Mouse (Mus musculus) neural tube, embryonic 12.5 days (tissue): ENCODE measurements around the gene Dbx1. TPM values are rescaled to one million over a fixed set of nuclear protein-coding genes. Genes with fewer than 3 reads are reported as not detected.

Source experiments
- ATAC-seq: fragments of 200-750 bp; cut with Nextera tagmentation; 2 replicates; pipeline ENCODE4 v1.8.0; 2017; ENCODE audit warnings: low read depth, mild to moderate bottlenecking, moderate TSS enrichment, moderate library complexity; ENCODE audit not compliant: low FRiP score
- H3K27ac ChIP-seq: fragments of 300-500 bp; sonication (generic); 2 replicates; pipeline ENCODE4 v1.5.1; 2016
- H3K27me3 ChIP-seq: fragments of 300-500 bp; sonication (generic); replicated peaks from 2 replicates; pipeline ENCODE4 v1.6.1; 2016; ENCODE audit warnings: mild to moderate bottlenecking
- H3K36me3 ChIP-seq: fragments of 300-500 bp; sonication (generic); 2 replicates; pipeline ENCODE4 v1.6.1; 2016; ENCODE audit warnings: mild to moderate bottlenecking
- H3K4me1 ChIP-seq: fragments of 300-500 bp; sonication (generic); 2 replicates; pipeline ENCODE4 v1.6.1; 2016
- H3K4me2 ChIP-seq: fragments of 300-500 bp; sonication (generic); replicated peaks from 2 replicates; pipeline ENCODE4 v1.6.1; 2016; ENCODE audit warnings: mild to moderate bottlenecking
- H3K4me3 ChIP-seq: fragments of 300-500 bp; sonication (generic); 2 replicates; pipeline ENCODE4 v1.5.1; 2016
- H3K9ac ChIP-seq: fragments of 300-500 bp; sonication (generic); 2 replicates; pipeline ENCODE4 v1.6.1; 2016; ENCODE audit warnings: mild to moderate bottlenecking
- H3K9me3 ChIP-seq: fragments of 300-500 bp; sonication (generic); 2 replicates; pipeline ENCODE4 v1.6.1; 2016; ENCODE audit warnings: mild to moderate bottlenecking
- WGBS: fragments of 180-500 bp; shearing (Covaris S2); methylation state at CpG from one replicate; pipeline ENCODE4 v1.1.7; 2016; 5-methylcytosine and 5-hydroxymethylcytosine counted together
- polyA plus RNA-seq: library from polyadenylated mRNA; unstranded; fragments of >200 nt; fragmentation: Nextera tagmentation; extraction: Ambion mirVana; gene quantifications from 2 replicates; pipeline ENCODE4 v1.2.1, GENCODE M21; 2016

The Dbx1 gene
- polyA plus RNA-seq, 1 experiment from 2014 or later: 13.1 TPM

GRCm38 (mm10) chr7:49638941-49639776 is 2.5 kb upstream of the Dbx1 start:
- H3K27ac ChIP-seq: no peak overlapping the region
- 0 out of 2 replicates have a peak overlapping the region, but pooled peaks have one; percentile 27 for H3K4me2 ChIP-seq
- peaks cover 13% of the 10 kb centered on the region; the same call in 1 of the 2 replicates for H3K4me1 ChIP-seq
- H3K36me3 ChIP-seq: no peaks in the 10 kb centered on the region
- no peak for ATAC-seq
- WGBS: under 1% methylated on average over 35 of the region's 35 CpGs
- peaks cover 97% of the 10 kb centered on the region for H3K27me3 ChIP-seq
- no peak overlapping the region for H3K4me3 ChIP-seq
- no peak overlapping the region for H3K9ac ChIP-seq
- H3K9me3 ChIP-seq: no peaks in the 10 kb centered on the region

GRCm38 (mm10) chr7:49637851-49638663 is 1.4 kb upstream of the Dbx1 start:
- Histone ChIP-seq H3K4me1 (peaks cover 22% of the 10 kb centered on the region; the same call in 1 of the 2 replicates), H3K27ac (no peak overlapping the region), H3K9me3 (no peaks in the 10 kb centered on the region), H3K27me3 (peaks cover 97% of the 10 kb centered on the region), H3K4me2 (no peak overlapping the region), H3K9ac (no peak overlapping the region), H3K4me3 (no peak overlapping the region), H3K36me3 (no peaks in the 10 kb centered on the region)
- WGBS: under 1% methylated on average over 21 of the region's 21 CpGs
- no peak for ATAC-seq

- 1% methylated on average over 9 of the region's 9 CpGs for WGBS
- Histone ChIP-seq H3K4me3 (no peak overlapping the region), H3K9me3 (no peaks in the 10 kb centered on the region), H3K4me1 (peaks cover 22% of the 10 kb centered on the region; the same call in 1 of the 2 replicates), H3K36me3 (no peaks in the 10 kb centered on the region), H3K4me2 (no peak overlapping the region), H3K27ac (no peak overlapping the region), H3K27me3 (peaks cover 97% of the 10 kb centered on the region), H3K9ac (no peak overlapping the region)
- no peak for ATAC-seq
Observed at GRCm38 (mm10) chr7:49637281-49637680, 632 bp upstream of the Dbx1 start.

GRCm38 (mm10) chr7:49635971-49636370 is 678 bp downstream of the Dbx1 start:
- Histone ChIP-seq H3K27ac (no peak overlapping the region), H3K4me2 (no peak overlapping the region)
- WGBS: under 1% methylated on average over 22 of the region's 22 CpGs

GRCm38 (mm10) chr7:49635074-49635621 is 1.5 kb downstream of the Dbx1 start:
- Histone ChIP-seq H3K9me3 (no peaks in the 10 kb centered on the region), H3K9ac (no peak overlapping the region), H3K4me3 (no peak overlapping the region), H3K27ac (no peak overlapping the region), H3K4me2 (peak overlapping the region; percentile 22; the same call in 1 of the 2 replicates), H3K4me1 (peaks cover 22% of the 10 kb centered on the region; the same call in 1 of the 2 replicates), H3K36me3 (no peaks in the 10 kb centered on the region), H3K27me3 (peaks cover 97% of the 10 kb centered on the region)
- ATAC-seq: peak; percentile 46
- WGBS: under 1% methylated on average over 35 of the region's 35 CpGs

More at GRCm38 (mm10) chr7:49635971-49636370, 678 bp downstream of the Dbx1 start:
- H3K27me3 ChIP-seq: peaks cover 97% of the 10 kb centered on the region
- no peak overlapping the region for H3K9ac ChIP-seq
- H3K4me1 ChIP-seq: peaks cover 22% of the 10 kb centered on the region; the same call in 1 of the 2 replicates
- H3K36me3 ChIP-seq: no peaks in the 10 kb centered on the region
- no peak for ATAC-seq
- H3K4me3 ChIP-seq: no peak overlapping the region
- H3K9me3 ChIP-seq: no peaks in the 10 kb centered on the region

- H3K27me3 ChIP-seq: peaks cover 97% of the 10 kb centered on the region
- H3K27ac ChIP-seq: no peak overlapping the region
- H3K9ac ChIP-seq: no peak overlapping the region
- H3K4me1 ChIP-seq: peaks cover 22% of the 10 kb centered on the region; the same call in 1 of the 2 replicates
- no peaks in the 10 kb centered on the region for H3K9me3 ChIP-seq
- peak; percentile 56; the same call in 1 of the 2 replicates for ATAC-seq
- no peaks in the 10 kb centered on the region for H3K36me3 ChIP-seq
- H3K4me3 ChIP-seq: no peak overlapping the region
- peak overlapping the region; percentile 46; the same call in 1 of the 2 replicates for H3K4me2 ChIP-seq
- under 1% methylated on average over 26 of the region's 26 CpGs for WGBS
Observed at GRCm38 (mm10) chr7:49634291-49635073, 2.2 kb downstream of the Dbx1 start.

- ATAC-seq: no peak
- Histone ChIP-seq H3K27me3 (peaks cover 97% of the 10 kb centered on the region), H3K9me3 (no peaks in the 10 kb centered on the region), H3K27ac (no peak overlapping the region), H3K4me2 (peak overlapping the region; percentile 46), H3K4me3 (peak overlapping the region; percentile 16; the same call in 1 of the 2 replicates), H3K4me1 (peaks cover 22% of the 10 kb centered on the region; the same call in 1 of the 2 replicates), H3K36me3 (no peaks in the 10 kb centered on the region), H3K9ac (no peak overlapping the region)
- under 1% methylated on average over 33 of the region's 33 CpGs for WGBS
Observed at GRCm38 (mm10) chr7:49633375-49633956, 3.2 kb downstream of the Dbx1 start.

GRCm38 (mm10) chr7:49632391-49632790 is 4.3 kb downstream of the Dbx1 start:
- Histone ChIP-seq H3K9me3 (no peaks in the 10 kb centered on the region), H3K4me3 (no peak overlapping the region; the same call in 1 of the 2 replicates), H3K27ac (no peak overlapping the region), H3K4me2 (peak overlapping the region; percentile 24; the same call in 1 of the 2 replicates), H3K36me3 (no peaks in the 10 kb centered on the region), H3K4me1 (peaks cover 22% of the 10 kb centered on the region; the same call in 1 of the 2 replicates), H3K27me3 (peaks cover 96% of the 10 kb centered on the region), H3K9ac (no peak overlapping the region)
- 1% methylated on average over 24 of the region's 24 CpGs for WGBS
- no peak for ATAC-seq

- H3K4me3 ChIP-seq: no peak overlapping the region
- no peak overlapping the region for H3K9ac ChIP-seq
- WGBS: 19% methylated on average over 9 of the region's 9 CpGs
- H3K4me2 ChIP-seq: no peak overlapping the region; the same call in 1 of the 2 replicates
- no peaks in the 10 kb centered on the region for H3K36me3 ChIP-seq
- no peak overlapping the region for H3K27ac ChIP-seq
- peaks cover 22% of the 10 kb centered on the region; the same call in 1 of the 2 replicates for H3K4me1 ChIP-seq
- no peak for ATAC-seq
- H3K9me3 ChIP-seq: no peaks in the 10 kb centered on the region
- H3K27me3 ChIP-seq: peaks cover 96% of the 10 kb centered on the region
Observed at GRCm38 (mm10) chr7:49631885-49632284, 4.8 kb downstream of the Dbx1 start.

GRCm38 (mm10) chr7:49620160-49620559 is 16.5 kb downstream of the Dbx1 start:
- Histone ChIP-seq H3K4me2 (no peak overlapping the region), H3K9me3 (no peaks in the 10 kb centered on the region), H3K36me3 (no peaks in the 10 kb centered on the region), H3K9ac (no peak overlapping the region), H3K27ac (no peak overlapping the region), H3K27me3 (peaks cover 88% of the 10 kb centered on the region), H3K4me1 (no peaks in the 10 kb centered on the region), H3K4me3 (no peak overlapping the region)
- no peak for ATAC-seq
- WGBS: 77% methylated on average over 1 of the region's 1 CpGs

- H3K4me3 ChIP-seq: no peak overlapping the region
- no peaks in the 10 kb centered on the region for H3K9me3 ChIP-seq
- no peak for ATAC-seq
- H3K4me1 ChIP-seq: no peaks in the 10 kb centered on the region
- no peaks in the 10 kb centered on the region for H3K36me3 ChIP-seq
- 80% methylated on average over 4 of the region's 4 CpGs for WGBS
- H3K4me2 ChIP-seq: no peak overlapping the region
- peaks cover 73% of the 10 kb centered on the region for H3K27me3 ChIP-seq
- no peak overlapping the region for H3K9ac ChIP-seq
- no peak overlapping the region for H3K27ac ChIP-seq
Observed at GRCm38 (mm10) chr7:49617087-49617486, 19.6 kb downstream of the Dbx1 start.
